Mouse (Mus musculus): ENCODE results near the gene Endod1. TPM values are rescaled to one million over a fixed set of nuclear protein-coding genes. Genes with fewer than 3 reads are reported as not detected.

The Endod1 gene
- total RNA-seq, 1 experiment: 7.6 TPM

DNA sequence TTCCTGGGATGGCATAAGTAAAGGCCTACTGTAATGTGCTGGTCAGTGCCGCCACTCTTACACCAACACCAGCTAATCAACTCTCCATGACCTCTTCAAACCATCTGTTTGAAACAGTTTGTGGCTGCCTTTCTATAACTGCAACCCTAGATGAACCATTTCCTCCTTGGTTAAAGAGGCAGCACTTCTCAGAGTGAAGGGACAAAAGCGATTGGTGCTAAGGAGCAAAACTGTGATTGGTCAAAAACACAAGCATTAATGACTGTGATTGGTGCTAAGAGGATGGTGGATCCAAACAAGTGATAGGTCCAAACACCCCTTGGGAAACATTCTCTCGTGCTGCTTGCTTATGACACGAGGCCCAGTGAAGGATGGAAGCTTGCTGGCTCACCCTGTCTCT is 45.5 kb downstream of the Endod1 start:
- in situ Hi-C loops (cut with MboI; ENCODE audit: low sequenced_read_pairs in 2 of 2, unreplicated experiment in 2 of 2): no loop called here
- no peaks in the 10 kb centered on the region for H3K9me3 ChIP-seq (ENCODE audit: control insufficient read depth, insufficient read depth, low read depth, low read length)
- no peak for DNase-seq (ENCODE audit: low read depth, low spot score)

DNA sequence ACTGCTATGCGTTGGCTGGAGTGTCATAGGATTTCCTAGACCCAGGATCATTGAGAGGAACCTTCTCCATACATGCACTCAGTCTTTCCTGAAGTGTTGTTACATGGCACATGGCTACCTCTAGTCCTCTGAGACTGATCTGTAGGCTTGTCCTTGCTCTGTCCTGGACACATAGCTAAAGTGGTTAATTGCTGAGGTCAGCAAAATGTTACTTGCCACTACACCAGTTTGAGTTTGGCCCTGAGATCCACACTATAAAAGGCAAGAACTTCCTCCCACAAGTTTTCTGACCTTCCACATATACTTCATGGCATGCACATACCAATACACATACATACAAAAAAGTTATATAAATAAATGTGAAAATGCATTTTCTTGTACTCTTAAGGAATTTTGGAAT is 64.7 kb downstream of the Endod1 start:
- no peaks in the 10 kb centered on the region for H3K9me3 ChIP-seq (ENCODE audit: control insufficient read depth, insufficient read depth, low read depth, low read length)
- H3K27ac ChIP-seq (ENCODE audit: insufficient read depth, low read depth, low read length, poor library complexity, severe bottlenecking): no peak overlapping the region
- peaks cover 2% of the 10 kb centered on the region; the same call in 1 of the 2 replicates for H3K36me3 ChIP-seq (ENCODE audit: control insufficient read depth, insufficient read depth, low read length, poor library complexity, severe bottlenecking)
- H3K9ac ChIP-seq (ENCODE audit: insufficient read depth, low read depth, low read length, poor library complexity, severe bottlenecking): no peak overlapping the region
- H3K4me3 ChIP-seq (ENCODE audit: insufficient read depth in 1 of 2, low read depth in 1 of 2, low read length in 2 of 2, poor library complexity in 1 of 2, severe bottlenecking in 1 of 2): no peak overlapping the region
- in situ Hi-C loops (cut with MboI; ENCODE audit: low sequenced_read_pairs in 2 of 2, unreplicated experiment in 2 of 2): no loop called here
- DNase-seq (ENCODE audit: low read depth, low spot score): no peak
- TF ChIP-seq MAFK (IDR thresholded peaks at IDR 0.05; ENCODE audit: insufficient read depth, low read depth, low read length): peak; percentile 97
- TF ChIP-seq CHD2 (IDR thresholded peaks at IDR 0.05; ENCODE audit: low read depth, low read length): no peak
- TF ChIP-seq ZNF384 (IDR thresholded peaks at IDR 0.05; ENCODE audit: low read depth, low read length): no peak
- no peak for TF ChIP-seq HCFC1 (IDR thresholded peaks at IDR 0.05; ENCODE audit: borderline replicate concordance, insufficient read depth, low read length)
- H3K4me1 ChIP-seq (ENCODE audit: control insufficient read depth in 2 of 2, insufficient read depth in 2 of 2, low read length in 2 of 2, poor library complexity in 1 of 2): no peaks in the 10 kb centered on the region

More for the DNA sequence above, 45.5 kb downstream of the Endod1 start:
- TF ChIP-seq CHD2 (IDR thresholded peaks at IDR 0.05; ENCODE audit: low read depth, low read length) (no peak), ZC3H11A (IDR thresholded peaks at IDR 0.05; ENCODE audit: borderline replicate concordance, low read depth, low read length) (no peak), MAFK (IDR thresholded peaks at IDR 0.05; ENCODE audit: insufficient read depth, low read depth, low read length) (no peak), ZNF384 (IDR thresholded peaks at IDR 0.05; ENCODE audit: low read depth, low read length) (no peak), HCFC1 (IDR thresholded peaks at IDR 0.05; ENCODE audit: borderline replicate concordance, insufficient read depth, low read length) (no peak)
- Histone ChIP-seq H3K4me1 (ENCODE audit: control insufficient read depth in 2 of 2, insufficient read depth in 2 of 2, low read length in 2 of 2, poor library complexity in 1 of 2) (no peaks in the 10 kb centered on the region), H3K27ac (ENCODE audit: insufficient read depth, low read depth, low read length, poor library complexity, severe bottlenecking) (no peak overlapping the region), H3K9ac (ENCODE audit: insufficient read depth, low read depth, low read length, poor library complexity, severe bottlenecking) (no peak overlapping the region), H3K4me3 (ENCODE audit: insufficient read depth in 1 of 2, low read depth in 1 of 2, low read length in 2 of 2, poor library complexity in 1 of 2, severe bottlenecking in 1 of 2) (no peak overlapping the region), H3K36me3 (ENCODE audit: control insufficient read depth, insufficient read depth, low read length, poor library complexity, severe bottlenecking) (no peaks in the 10 kb centered on the region)

DNA sequence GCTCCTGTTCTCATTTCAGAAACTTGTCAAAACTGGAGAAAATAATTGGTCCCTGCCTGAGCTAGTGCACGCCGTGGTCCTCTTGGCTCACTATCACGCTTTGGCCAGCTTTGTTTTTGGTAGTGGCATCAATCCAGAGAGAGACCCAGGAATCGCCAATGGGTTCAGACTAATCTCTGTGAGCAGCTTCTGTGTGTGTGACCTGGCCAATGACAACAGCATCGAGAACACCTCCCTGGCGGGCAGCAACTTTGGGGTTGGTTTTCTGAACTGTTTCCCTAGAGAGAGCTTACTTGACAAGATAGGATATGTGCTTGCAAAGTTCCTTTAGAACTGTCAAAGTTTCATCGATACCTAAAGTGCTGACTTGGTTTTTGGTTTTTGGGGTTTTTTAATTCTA is 66.8 kb downstream of the Endod1 start:
- Histone ChIP-seq H3K4me1 (ENCODE audit: control insufficient read depth in 2 of 2, insufficient read depth in 2 of 2, low read length in 2 of 2, poor library complexity in 1 of 2) (no peaks in the 10 kb centered on the region), H3K36me3 (ENCODE audit: control insufficient read depth, insufficient read depth, low read length, poor library complexity, severe bottlenecking) (peaks cover 2% of the 10 kb centered on the region; the same call in 1 of the 2 replicates), H3K9me3 (ENCODE audit: control insufficient read depth, insufficient read depth, low read depth, low read length) (no peaks in the 10 kb centered on the region), H3K4me3 (ENCODE audit: insufficient read depth in 1 of 2, low read depth in 1 of 2, low read length in 2 of 2, poor library complexity in 1 of 2, severe bottlenecking in 1 of 2) (no peak overlapping the region), H3K27ac (ENCODE audit: insufficient read depth, low read depth, low read length, poor library complexity, severe bottlenecking) (no peak overlapping the region), H3K9ac (ENCODE audit: insufficient read depth, low read depth, low read length, poor library complexity, severe bottlenecking) (no peak overlapping the region)
- no peak for DNase-seq (ENCODE audit: low read depth, low spot score)
- in situ Hi-C loops (cut with MboI; ENCODE audit: low sequenced_read_pairs in 2 of 2, unreplicated experiment in 2 of 2): no loop called here
- no peak for TF ChIP-seq ZNF384 (IDR thresholded peaks at IDR 0.05; ENCODE audit: low read depth, low read length)
- TF ChIP-seq ZC3H11A (IDR thresholded peaks at IDR 0.05; ENCODE audit: borderline replicate concordance, low read depth, low read length): no peak

DNA sequence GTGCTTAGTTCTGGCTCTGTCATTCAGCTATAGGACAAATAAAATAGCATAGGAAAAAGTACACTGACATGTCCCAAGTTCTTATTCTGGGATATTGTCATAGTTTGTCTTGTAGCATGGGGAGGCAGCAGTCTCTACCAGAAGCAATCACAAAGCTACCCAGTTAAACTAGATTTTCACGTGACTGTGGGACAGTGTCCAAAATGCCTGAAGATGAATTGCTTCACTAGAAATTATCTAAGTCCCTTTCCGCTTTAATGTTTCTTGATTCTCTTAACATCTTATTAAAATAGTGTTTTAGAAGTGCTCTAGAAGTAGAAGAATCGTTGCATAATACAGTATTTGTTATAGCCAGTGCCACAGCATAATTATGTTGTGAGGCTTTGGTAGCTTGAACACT is 67.3 kb downstream of the Endod1 start:
- no peak overlapping the region for H3K9ac ChIP-seq (ENCODE audit: insufficient read depth, low read depth, low read length, poor library complexity, severe bottlenecking)
- H3K4me3 ChIP-seq (ENCODE audit: insufficient read depth in 1 of 2, low read depth in 1 of 2, low read length in 2 of 2, poor library complexity in 1 of 2, severe bottlenecking in 1 of 2): no peak overlapping the region
- DNase-seq (ENCODE audit: low read depth, low spot score): no peak
- in situ Hi-C loops (cut with MboI; ENCODE audit: low sequenced_read_pairs in 2 of 2, unreplicated experiment in 2 of 2): no loop called here
- no peak for TF ChIP-seq ZC3H11A (IDR thresholded peaks at IDR 0.05; ENCODE audit: borderline replicate concordance, low read depth, low read length)
- no peak for TF ChIP-seq CHD2 (IDR thresholded peaks at IDR 0.05; ENCODE audit: low read depth, low read length)
- TF ChIP-seq MAFK (IDR thresholded peaks at IDR 0.05; ENCODE audit: insufficient read depth, low read depth, low read length): no peak
- no peak for TF ChIP-seq ZNF384 (IDR thresholded peaks at IDR 0.05; ENCODE audit: low read depth, low read length)
- no peak for TF ChIP-seq HCFC1 (IDR thresholded peaks at IDR 0.05; ENCODE audit: borderline replicate concordance, insufficient read depth, low read length)
- H3K27ac ChIP-seq (ENCODE audit: insufficient read depth, low read depth, low read length, poor library complexity, severe bottlenecking): no peak overlapping the region
- H3K36me3 ChIP-seq (ENCODE audit: control insufficient read depth, insufficient read depth, low read length, poor library complexity, severe bottlenecking): peaks cover 2% of the 10 kb centered on the region; the same call in 1 of the 2 replicates
- H3K4me1 ChIP-seq (ENCODE audit: control insufficient read depth in 2 of 2, insufficient read depth in 2 of 2, low read length in 2 of 2, poor library complexity in 1 of 2): no peaks in the 10 kb centered on the region
- no peaks in the 10 kb centered on the region for H3K9me3 ChIP-seq (ENCODE audit: control insufficient read depth, insufficient read depth, low read depth, low read length)

DNA sequence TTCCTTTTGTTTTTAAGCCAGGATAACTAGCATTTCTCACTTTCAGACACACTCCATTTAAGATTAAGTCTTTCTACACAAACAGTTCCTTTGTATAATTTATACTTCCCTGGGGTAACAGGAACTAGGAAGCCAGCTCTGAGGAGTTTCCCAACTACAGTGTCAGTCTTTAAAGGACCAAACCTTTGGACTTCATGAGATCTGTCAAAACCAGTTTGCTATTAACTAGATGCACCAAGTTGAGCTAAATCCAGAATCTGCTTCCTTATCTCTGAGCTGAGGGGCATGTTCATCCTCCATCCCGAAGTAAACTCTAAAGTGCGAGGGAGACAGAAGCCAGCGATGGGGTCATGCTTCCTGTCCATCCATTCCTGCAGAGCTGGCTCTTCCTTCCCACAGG is 74.0 kb downstream of the Endod1 start:
- TF ChIP-seq HCFC1 (IDR thresholded peaks at IDR 0.05; ENCODE audit: borderline replicate concordance, insufficient read depth, low read length) (no peak), CHD2 (IDR thresholded peaks at IDR 0.05; ENCODE audit: low read depth, low read length) (no peak), ZNF384 (IDR thresholded peaks at IDR 0.05; ENCODE audit: low read depth, low read length) (no peak), ZC3H11A (IDR thresholded peaks at IDR 0.05; ENCODE audit: borderline replicate concordance, low read depth, low read length) (no peak), MAFK (IDR thresholded peaks at IDR 0.05; ENCODE audit: insufficient read depth, low read depth, low read length) (no peak)
- no peaks in the 10 kb centered on the region for H3K36me3 ChIP-seq (ENCODE audit: control insufficient read depth, insufficient read depth, low read length, poor library complexity, severe bottlenecking)
- in situ Hi-C loops (cut with MboI; ENCODE audit: low sequenced_read_pairs in 2 of 2, unreplicated experiment in 2 of 2): no loop called here

More for the DNA sequence above, 74.0 kb downstream of the Endod1 start:
- Histone ChIP-seq H3K4me1 (ENCODE audit: control insufficient read depth in 2 of 2, insufficient read depth in 2 of 2, low read length in 2 of 2, poor library complexity in 1 of 2) (no peaks in the 10 kb centered on the region), H3K27ac (ENCODE audit: insufficient read depth, low read depth, low read length, poor library complexity, severe bottlenecking) (no peak overlapping the region), H3K4me3 (ENCODE audit: insufficient read depth in 1 of 2, low read depth in 1 of 2, low read length in 2 of 2, poor library complexity in 1 of 2, severe bottlenecking in 1 of 2) (no peak overlapping the region), H3K9me3 (ENCODE audit: control insufficient read depth, insufficient read depth, low read depth, low read length) (no peaks in the 10 kb centered on the region), H3K9ac (ENCODE audit: insufficient read depth, low read depth, low read length, poor library complexity, severe bottlenecking) (no peak overlapping the region)
- no peak for DNase-seq (ENCODE audit: low read depth, low spot score)
